Mouse (Mus musculus) left cerebral cortex, adult 9 months (tissue): ENCODE data around the gene Cilp2.

Experiments
- DNase-seq, 2 experiments: peaks; one replicate each; pipeline ENCODE4 v3.0.0; 2022; ENCODE audit warnings: low spot score in 2 of 2

Gene Cilp2

GRCm38 (mm10) chr8:69887289-69888243, at the start of gene Cilp2:
Cilp2 (minus strand) TSS chr8:69887687.
- no peak for DNase-seq

- peak in 1 of 2 experiments; percentile 24 for DNase-seq
These were observed 48.7 kb upstream of the Cilp2 start for GRCm38 (mm10) chr8:69936050-69936794.

GRCm38 (mm10) chr8:69935431-69935830, 47.9 kb upstream of the Cilp2 start:
- DNase-seq = no peak

- no peak for DNase-seq
These were observed 47.1 kb upstream of the Cilp2 start for GRCm38 (mm10) chr8:69934582-69934981.

GRCm38 (mm10) chr8:69933811-69934210, 46.3 kb upstream of the Cilp2 start:
- no peak for DNase-seq

- DNase-seq = no peak
These were observed 39.4 kb upstream of the Cilp2 start for GRCm38 (mm10) chr8:69926901-69927300.

GRCm38 (mm10) chr8:69923986-69924385, 36.5 kb upstream of the Cilp2 start:
- DNase-seq = no peak

- DNase-seq = no peak
These were observed 33.7 kb upstream of the Cilp2 start for GRCm38 (mm10) chr8:69921141-69921540.

GRCm38 (mm10) chr8:69919876-69920662, 32.6 kb upstream of the Cilp2 start:
- peak in 1 of 2 experiments; percentile 25 for DNase-seq

- peak in 1 of 2 experiments; percentile 88 for DNase-seq
These were observed 31.5 kb upstream of the Cilp2 start for GRCm38 (mm10) chr8:69919010-69919409.

GRCm38 (mm10) chr8:69918506-69918905, 31.0 kb upstream of the Cilp2 start:
- no peak for DNase-seq

- peak in 1 of 2 experiments; percentile 46 for DNase-seq
These were observed 28.3 kb upstream of the Cilp2 start for GRCm38 (mm10) chr8:69915748-69916147.

GRCm38 (mm10) chr8:69914526-69914925, 27.0 kb upstream of the Cilp2 start:
- DNase-seq = no peak

- peak; percentile 61 to 74 for DNase-seq
These were observed 25.1 kb upstream of the Cilp2 start for GRCm38 (mm10) chr8:69912478-69913074.

GRCm38 (mm10) chr8:69911917-69912316, 24.4 kb upstream of the Cilp2 start:
- DNase-seq = no peak

- no peak for DNase-seq
These were observed 19.6 kb upstream of the Cilp2 start for GRCm38 (mm10) chr8:69907106-69907505.

- DNase-seq = no peak
These were observed 18.8 kb upstream of the Cilp2 start for GRCm38 (mm10) chr8:69906260-69906659.

GRCm38 (mm10) chr8:69904096-69904495, 16.6 kb upstream of the Cilp2 start:
- no peak for DNase-seq

GRCm38 (mm10) chr8:69903063-69903542, 15.6 kb upstream of the Cilp2 start:
- DNase-seq = peak; percentile 99

- no peak for DNase-seq
These were observed 14.9 kb upstream of the Cilp2 start, which contains the start of the genes Tssk6, Ndufa13 and Yjefn3 for GRCm38 (mm10) chr8:69902163-69903062. Tssk6 (plus strand) TSS chr8:69902184. Ndufa13 (minus strand) TSS chr8:69902558. Yjefn3 (minus strand) TSS chr8:69902712.
